Mouse (Mus musculus) megakaryocyte-erythroid progenitor cell, adult 5-6 weeks (primary cell): Measurements from ENCODE around the gene Mtap. TPM values are rescaled to one million over a fixed set of nuclear protein-coding genes. Genes with fewer than 3 reads are reported as not detected.

Experiments used
- ATAC-seq: replicated peaks from 2 replicates; pipeline ENCODE4 v1.8.0; 2016; ENCODE audit warnings: mild to moderate bottlenecking, inconsistent platforms; ENCODE audit not compliant: severe bottlenecking, poor library complexity, low FRiP score, low TSS enrichment
- total RNA-seq, 2 experiments: library from RNA; stranded (forward) in 1 of 2; stranded (reverse) in 1 of 2; fragments of 200-1000, 215-1000 nt in 1 of 2; fragments of >200 nt in 1 of 2; fragmentation: Nextera tagmentation in 1 of 2; gene quantifications; 2 replicates each; pipeline ENCODE4 v1.2.3; 2014 to 2017

Gene Mtap
- total RNA-seq, 2 experiments from 2014 or later, result 30.9 to 50.6 TPM

GRCm38 (mm10) chr4:89182486-89182885, 45.6 kb downstream of the Mtap start:
- ATAC-seq, result no peak

DNA sequence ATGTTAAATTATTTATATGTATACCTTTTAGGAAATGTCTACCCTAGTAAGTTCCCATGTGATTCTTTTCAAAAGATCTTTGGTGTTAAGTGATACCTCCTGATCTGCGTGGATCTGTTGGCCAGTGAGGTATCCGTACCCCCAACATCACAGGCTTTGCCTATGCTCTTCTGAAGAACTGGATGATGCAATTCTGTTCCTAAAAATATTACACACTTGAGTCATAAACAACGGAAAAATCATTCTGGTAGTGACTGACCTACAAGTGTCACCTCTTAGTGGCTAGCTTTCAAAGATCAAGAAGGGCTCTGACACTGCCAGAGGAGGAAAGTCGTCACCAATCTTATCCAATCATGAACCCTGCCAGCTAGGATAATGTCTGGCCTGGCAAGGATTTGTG, 58.6 kb downstream of the Mtap start:
- no peak for ATAC-seq

GRCm38 (mm10) chr4:89197128-89197527, 60.2 kb downstream of the Mtap start:
- no peak for ATAC-seq

DNA sequence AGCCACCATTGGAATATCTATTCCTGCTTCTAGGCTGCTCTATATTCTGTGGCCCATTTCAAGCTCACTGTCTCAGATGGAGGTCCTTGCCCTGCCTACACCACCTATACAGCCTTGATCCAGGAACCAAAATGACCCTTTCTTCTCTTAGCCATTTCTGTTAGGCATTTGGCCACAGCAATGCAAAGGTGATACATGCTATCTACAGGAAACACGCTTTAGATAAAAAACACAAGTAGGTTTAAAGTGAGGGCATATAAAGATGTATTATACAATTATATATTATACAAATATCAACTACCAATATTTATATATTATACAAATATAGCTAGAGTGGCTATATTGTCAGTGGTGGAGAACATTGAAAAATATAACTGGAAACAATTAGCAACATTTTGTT, 63.9 kb downstream of the Mtap start:
- ATAC-seq, result no peak

- no peak for ATAC-seq
Observed at GRCm38 (mm10) chr4:89209310-89209709, 72.4 kb downstream of the Mtap start.

DNA sequence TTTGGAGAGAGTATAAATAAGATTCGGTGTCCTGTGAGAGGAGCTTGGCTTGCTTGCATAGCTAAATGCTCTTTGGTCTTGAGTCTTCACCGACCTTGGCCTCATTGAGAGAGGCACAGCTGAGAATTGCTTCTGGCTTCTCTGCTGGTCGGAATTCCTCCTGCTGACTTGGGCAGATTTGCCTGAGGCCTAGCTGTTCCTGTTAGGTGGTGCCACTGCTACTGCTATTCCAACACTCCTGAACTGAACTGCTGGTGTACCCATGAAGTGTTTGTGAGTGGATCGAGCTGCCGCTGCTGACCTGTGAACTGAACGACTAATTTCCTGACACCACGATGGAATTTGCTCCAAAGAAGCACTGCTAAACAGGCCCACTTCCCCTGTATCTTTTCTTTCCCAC, 73.4 kb downstream of the Mtap start:
- no peak for ATAC-seq

DNA sequence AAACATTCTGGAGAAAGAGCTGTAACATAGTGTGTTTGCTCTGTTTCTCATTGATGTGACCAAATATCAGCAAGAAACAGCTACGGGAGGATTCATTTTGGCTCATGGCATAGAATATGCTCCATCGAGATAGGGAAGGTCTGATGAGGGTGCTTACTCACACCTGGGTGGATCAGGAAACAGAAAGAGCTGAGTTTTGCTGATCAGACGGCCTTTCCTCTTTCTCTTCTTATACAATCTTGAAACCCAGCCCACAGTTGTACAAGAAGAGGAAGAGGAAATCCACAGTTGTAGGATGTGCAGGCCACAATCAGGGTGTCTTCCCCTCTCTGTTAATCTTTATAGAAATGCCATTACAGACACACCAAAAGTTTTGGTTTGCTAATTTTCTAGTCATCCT, 75.3 kb downstream of the Mtap start:
- peak; percentile 81 for ATAC-seq

Other genes with a start within 250 kb of the Mtap start
- gene Cdkn2a, start 157.5 kb downstream of the Mtap start, total RNA-seq (2014; fragmentation: Nextera tagmentation), result not detected in 2 replicates
- not detected in 2 replicates for gene Cdkn2a, start 157.5 kb downstream of the Mtap start, total RNA-seq (2017)
- not detected in 2 replicates for gene Cdkn2b, start 173.9 kb downstream of the Mtap start, total RNA-seq (2014; fragmentation: Nextera tagmentation)
- not detected in 2 replicates for gene Cdkn2b, start 173.9 kb downstream of the Mtap start, total RNA-seq (2017)